Mouse (Mus musculus): Measurements from ENCODE around the gene Apol9b.

DNA sequence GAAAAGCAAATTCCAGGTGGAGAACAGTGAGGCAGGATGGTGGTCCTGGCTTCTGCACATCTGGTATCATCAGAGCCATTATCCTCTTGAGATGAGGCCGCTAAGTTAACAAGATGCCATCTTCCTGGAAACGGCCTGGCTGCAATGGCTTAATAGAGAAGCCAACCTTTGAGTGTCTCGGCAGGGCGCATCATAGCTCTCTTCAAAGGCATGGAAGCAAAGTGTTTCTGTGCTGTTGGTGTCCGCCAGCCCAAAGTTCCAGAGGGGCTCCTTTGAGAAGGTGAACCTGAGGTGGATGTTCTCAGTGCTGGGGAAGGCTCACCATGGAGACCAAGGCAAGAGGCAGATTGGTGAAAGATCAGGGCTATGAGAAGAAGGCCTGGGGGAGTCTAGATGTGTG, 2.8 kb downstream of the Apol9b start:
- TF ChIP-seq CTCF (IDR thresholded peaks at IDR 0.05; ENCODE audit: extremely low read depth, insufficient read depth, insufficient read length, insufficient replicate concordance), result no peak
- no peak for TF ChIP-seq POLR2A (IDR thresholded peaks at IDR 0.05; ENCODE audit: low read depth, low read length)

Measured in spleen, adult 2 months (tissue).